Mouse (Mus musculus) heart, postnatal 0 days (tissue): ENCODE measurements at regions not wholly inside any gene's neighbourhood (a gene's known extent, or its start where the extent isn't known, plus 50 kb on each side); places are given as distances from the start of the nearest gene placed in this dataset.

Experiments used
- CTCF ChIP-seq: IDR thresholded peaks from 2 replicates; pipeline ENCODE4 v1.5.1; 2016; ENCODE audit warnings: antibody characterized with exemption, control low read depth, low read depth
- EP300 ChIP-seq: IDR thresholded peaks from 2 replicates; pipeline ENCODE4 v1.6.1; 2016; ENCODE audit warnings: antibody characterized with exemption, low read depth

DNA sequence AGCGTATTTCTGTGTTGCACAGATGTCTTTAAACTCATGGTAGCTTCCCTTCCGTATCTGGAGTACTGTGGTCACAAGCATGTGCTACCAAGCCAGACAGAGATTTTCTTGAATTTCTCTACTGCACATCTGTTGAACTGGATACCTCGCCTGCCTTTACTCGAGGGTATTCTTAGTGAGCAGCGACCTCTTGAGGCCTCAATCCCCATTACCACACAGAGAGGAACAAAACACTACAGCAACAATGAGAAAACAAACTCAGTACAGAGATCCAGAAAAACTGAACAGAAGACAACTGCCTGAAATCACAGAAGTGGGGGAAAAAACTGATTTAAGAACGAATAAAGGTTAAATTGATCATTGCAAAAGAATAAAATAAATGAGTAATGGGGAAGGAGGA, 137.8 kb upstream of the Dlk1 start:
- TF ChIP-seq CTCF (no peak), EP300 (no peak)
